Mouse (Mus musculus) frontal cortex, postnatal 36 days (tissue): ENCODE measurements around the gene Med13.
A peak's percentile ranks its signal among the peaks of the same experiment; 100 is the strongest.
"Not testable (repeated sequence)": the region's sequence is repeated elsewhere in the genome, so short reads cannot be mapped to it uniquely, and the experiment has no call there.

ENCODE experiments used
- DNase-seq, 2 experiments: peaks; one replicate each; pipeline ENCODE4 v3.0.0; 2022; ENCODE audit warnings: low spot score in 2 of 2

Med13 gene

DNA sequence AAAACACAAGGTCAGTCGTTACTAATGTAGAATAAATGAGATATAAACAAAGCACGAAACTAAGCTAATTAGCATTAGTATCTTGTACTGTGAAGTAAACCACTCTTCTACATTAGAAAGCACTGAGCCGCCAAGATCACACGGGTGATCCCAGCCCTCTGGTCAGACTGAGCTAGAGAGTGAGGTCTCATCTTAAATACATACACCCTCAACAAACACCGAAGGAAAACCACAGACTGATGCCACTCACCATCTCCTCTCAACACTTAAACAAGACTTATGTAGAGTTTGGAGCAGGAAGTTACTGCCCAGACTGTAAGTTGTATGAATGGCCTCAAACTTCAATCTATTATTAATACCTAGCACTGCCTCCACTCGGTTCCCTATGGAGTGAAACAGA lies 47.1 kb downstream of the Med13 start:
- no peak for DNase-seq

DNA sequence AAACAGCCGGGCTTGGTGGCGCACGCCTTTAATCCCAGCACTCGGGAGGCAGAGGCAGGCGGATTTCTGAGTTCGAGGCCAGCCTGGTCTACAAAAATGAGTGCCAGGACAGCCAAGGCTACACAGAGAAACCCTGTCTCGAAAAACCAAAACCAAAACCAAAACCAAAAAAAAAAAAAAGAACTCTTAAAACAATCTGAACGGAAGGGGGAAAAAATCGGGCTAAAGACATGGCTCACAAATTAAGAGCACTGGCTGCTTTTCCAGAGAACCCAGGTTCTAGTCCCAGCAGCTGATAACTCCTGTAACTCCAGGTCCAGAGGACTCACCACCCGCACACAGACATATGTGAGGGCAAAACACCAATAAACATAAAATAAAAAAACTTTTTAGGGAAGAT lies 65.2 kb downstream of the Med13 start:
- DNase-seq: not testable (repeated sequence)

DNA sequence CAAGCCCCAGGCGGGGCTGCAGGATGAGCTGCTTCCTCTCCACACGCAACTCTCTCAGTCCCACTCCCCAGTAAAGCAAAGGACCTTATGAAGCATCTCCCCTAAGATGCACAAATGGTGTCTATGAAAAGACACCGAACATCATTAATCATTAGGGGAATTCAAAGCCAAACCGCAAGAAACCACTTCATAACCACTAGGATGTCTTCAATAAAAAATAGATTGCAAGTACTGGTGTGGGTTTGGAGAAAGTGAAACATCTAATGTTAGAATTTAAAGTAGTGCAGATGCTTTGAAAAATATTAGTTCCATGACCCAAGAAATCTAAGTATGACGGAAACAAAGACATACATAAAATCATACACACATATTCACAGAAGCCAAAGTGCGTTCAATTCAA lies 65.7 kb downstream of the Med13 start:
- DNase-seq: no peak

DNA sequence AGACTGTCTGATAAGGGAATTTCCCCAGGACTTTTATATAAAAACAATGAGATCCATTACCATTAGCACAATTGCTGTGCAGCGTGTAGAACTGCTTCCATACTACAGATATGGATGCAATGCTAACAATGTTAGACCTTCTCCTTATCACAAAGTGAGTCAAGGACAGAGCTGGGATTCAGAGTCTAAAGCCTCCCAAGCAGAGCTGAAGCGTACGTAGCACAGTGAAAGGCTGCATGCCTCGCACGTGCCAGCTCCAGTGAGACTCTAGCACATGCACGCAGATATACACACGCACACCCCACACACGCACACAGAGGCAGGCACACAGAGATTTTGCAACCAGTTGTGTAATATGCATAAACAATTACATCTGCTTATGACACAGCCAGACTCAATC lies 71.7 kb downstream of the Med13 start:
- no peak for DNase-seq

DNA sequence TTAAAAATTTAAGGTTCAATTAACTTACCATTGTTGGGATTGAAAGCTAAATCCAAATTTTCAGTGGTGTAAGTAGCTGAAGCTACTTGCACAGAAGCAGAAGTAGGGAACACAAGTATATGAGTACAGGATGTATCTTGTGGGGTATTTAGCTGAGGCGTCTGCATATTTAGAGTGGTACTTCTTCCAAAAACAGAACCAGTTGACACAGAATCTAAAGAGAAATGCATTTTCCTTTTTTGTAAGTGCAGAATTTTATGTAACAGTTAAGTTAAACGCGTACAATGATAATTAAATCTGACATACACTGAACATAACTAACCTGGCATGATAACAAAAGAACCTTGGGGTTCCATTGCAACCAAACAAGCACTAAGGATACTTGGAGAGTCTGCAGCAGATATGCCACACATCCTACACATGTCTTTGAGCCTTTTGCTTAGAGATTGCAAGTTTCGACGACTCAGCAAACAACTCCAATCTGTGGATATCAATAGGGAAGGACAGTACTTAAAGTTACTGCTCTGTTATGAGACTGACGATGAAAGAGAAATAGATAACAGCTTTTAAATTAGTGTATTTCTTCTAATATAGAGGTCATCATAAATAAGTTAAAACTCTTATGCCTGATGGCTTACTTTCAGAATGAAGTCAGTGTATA lies 78.8 kb downstream of the Med13 start:
- DNase-seq: no peak

DNA sequence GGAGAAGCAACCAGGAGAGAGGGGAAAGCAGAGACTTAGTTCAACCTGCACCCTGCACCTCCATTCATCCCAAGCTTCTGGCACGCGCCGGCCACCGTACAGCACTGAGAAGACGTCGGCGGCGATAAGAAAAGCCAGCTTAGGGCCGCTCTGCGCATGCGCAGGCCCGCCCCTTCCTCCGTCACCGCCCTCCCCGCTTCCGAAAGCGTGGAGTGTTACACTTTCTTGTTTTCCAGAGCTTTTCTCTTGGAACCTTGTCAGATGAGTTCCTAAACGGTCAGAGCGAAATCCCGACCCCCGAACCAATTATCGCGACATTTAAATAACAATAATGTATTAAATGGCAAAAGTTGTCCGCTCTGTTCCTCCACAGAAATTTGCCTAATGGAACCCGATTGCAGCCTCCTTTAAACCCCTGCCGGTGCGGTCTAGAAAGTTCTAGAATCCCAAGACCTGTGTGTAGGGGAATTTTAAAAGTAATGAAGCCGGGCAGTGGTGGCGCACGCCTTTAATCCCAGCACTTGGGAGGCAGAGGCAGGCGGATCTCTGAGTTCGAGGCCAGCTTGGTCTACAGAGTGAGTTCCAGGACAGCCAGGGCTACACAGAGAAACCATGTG lies 99.8 kb downstream of the Med13 start, which contains the start of gene Ints2:
Ints2 (minus strand) TSS at position 116 of the 617 bp plus-strand sequence.
- peak; percentile 94 to 96 for DNase-seq

DNA sequence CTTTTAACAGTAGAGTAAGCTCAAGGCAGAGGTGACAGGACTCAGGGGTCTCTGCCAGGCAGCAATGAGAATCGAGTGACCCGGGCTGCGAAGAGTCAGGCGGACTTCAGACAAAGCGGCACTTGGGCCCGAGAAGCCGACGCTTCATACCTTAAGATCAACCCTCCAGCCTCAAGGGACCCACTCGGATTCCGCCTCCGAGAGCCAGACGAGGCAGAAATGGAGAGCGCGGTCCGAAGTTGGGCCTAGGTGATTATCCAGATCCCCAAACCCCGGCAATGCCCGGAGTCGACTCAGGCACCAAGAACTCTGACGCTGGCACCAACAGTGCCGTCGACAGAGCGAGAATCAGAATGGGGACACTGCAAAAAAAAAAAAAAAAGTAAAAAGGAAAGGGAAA lies 100.3 kb downstream of the Med13 start:
- no peak for DNase-seq

DNA sequence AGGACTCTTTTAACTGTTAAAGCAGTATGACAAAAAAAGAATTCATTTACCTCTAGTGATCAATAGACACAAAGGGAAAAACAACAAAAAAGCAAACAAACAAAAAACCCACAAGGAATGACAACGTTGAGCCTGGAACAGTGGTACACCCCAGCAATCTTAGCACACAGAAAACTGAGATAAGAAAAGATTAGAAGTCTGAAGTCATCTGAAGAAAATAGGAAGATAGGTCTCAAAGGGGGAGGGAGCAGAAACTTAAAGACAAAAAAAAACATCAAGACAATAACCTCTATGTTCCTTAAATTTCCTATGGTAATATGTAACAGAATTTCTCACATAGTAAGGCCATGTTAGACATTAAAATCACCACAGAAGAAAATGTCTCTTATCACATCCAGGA lies 104.1 kb downstream of the Med13 start:
- DNase-seq: no peak

DNA sequence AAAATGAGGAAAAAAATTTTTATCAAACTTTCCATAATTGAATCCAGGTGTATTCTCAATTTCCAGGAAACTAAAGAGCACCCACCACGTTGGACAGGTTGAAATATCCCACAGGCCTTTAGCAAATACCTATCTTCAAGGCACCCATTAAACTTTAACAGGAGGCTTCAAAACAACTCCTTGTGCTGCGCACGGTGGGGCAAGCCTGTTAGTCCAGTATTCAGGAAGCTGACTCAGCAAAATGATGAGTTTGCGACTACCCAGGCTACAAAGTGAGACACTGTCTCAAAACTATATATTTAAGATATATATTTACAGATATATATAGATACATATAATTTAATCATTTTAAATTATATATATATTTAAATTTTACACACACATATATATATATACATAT lies 125.0 kb downstream of the Med13 start:
- no peak for DNase-seq

DNA sequence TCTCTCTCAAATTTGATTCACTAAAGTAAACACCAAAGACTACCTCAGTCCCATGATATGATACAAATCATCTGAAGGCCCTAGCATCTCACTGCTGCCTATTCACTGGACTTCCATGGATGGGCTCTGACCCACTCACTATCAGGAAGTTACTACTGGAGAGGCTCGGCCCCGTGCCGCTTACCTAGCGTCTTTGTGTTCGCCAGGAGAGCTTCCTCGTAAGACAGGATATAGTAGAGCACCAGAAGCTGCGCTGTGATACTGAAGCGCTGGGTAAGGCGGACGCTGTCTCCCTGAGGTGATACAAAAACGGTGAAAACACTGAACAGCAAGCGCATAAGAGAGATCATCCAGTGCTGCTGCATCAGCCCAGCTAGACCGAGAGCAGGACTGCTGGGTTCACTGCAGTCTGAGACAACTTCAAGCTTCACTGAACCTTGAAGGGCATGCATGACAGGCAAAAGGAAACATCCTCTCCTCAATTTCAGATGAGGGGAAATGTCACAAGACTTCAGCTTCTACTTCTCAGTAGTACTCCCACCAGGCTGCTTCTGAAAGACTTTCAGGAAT lies 125.5 kb downstream of the Med13 start:
- no peak for DNase-seq

DNA sequence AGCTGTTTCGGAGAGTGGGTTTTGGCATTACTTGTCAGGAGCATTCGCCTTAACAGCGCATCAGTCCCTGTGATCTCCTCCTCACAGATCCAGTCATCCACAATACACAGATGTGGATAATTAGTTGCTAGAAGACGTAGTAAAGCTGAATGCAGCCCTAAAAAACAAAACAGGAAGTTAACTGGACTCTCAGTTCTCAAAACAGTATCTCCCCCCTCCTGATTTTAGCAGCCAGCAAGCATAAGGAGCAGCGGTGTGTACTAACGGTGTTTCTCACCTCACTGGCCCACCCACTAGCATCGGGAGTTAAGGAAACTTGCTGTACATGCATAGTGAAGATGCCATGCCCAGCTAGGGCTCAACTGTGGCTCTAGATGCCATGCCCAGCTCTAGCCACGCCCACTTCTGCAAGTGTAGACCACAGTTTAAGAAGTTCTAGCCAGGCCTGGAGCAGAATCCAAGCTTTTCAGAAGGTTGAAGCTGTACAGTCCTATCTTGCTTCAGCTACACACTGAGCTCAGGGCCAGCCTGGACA lies 130.7 kb downstream of the Med13 start:
- DNase-seq: no peak

DNA sequence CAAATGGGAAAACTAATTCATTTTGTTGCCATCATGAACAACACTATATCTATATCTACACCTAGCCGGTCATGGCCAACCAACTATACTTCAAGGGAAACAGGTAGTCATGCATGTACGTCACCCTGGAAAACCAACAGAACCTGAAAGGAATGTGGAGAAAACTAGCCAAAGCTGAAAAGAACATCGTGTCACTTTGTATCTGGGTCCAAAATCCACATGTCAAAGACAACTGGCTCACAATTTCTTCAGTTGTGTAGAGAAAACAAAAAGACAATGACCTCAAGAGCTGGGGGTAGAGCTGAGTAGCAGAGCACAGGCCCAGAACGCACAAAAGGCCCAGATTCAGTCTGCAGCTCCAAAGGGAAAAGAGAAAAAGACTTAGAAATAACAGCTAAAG lies 131.6 kb downstream of the Med13 start:
- DNase-seq: no peak
